Mouse (Mus musculus) limb, embryonic 15.5 days (tissue): ENCODE measurements around the gene Prkar1a. TPM values are rescaled to one million over a fixed set of nuclear protein-coding genes. Genes with fewer than 3 reads are reported as not detected.

Experiments used
- ATAC-seq: fragments of 200-750 bp; cut with Nextera tagmentation; 2 replicates; pipeline ENCODE4 v1.8.0; 2017; ENCODE audit warnings: low read depth, moderate TSS enrichment; ENCODE audit not compliant: insufficient number of reproducible peaks, low FRiP score, low TSS enrichment
- H3K27ac ChIP-seq: fragments of 300-500 bp; sonication (generic); 2 replicates; pipeline ENCODE4 v1.5.1; 2015; ENCODE audit warnings: moderate library complexity, mild to moderate bottlenecking, inconsistent platforms
- H3K27me3 ChIP-seq: fragments of 300-500 bp; sonication (generic); 2 replicates; pipeline ENCODE4 v1.6.1; 2015; ENCODE audit warnings: inconsistent platforms
- H3K36me3 ChIP-seq: fragments of 300-500 bp; sonication (generic); 2 replicates; pipeline ENCODE4 v1.6.1; 2015; ENCODE audit warnings: inconsistent platforms
- H3K4me1 ChIP-seq: fragments of 300-500 bp; sonication (generic); 2 replicates; pipeline ENCODE4 v1.6.1; 2015; ENCODE audit warnings: inconsistent platforms
- H3K4me2 ChIP-seq: fragments of 300-500 bp; sonication (generic); 2 replicates; pipeline ENCODE4 v1.6.1; 2015; ENCODE audit warnings: mild to moderate bottlenecking, inconsistent platforms
- H3K4me3 ChIP-seq: fragments of 300-500 bp; sonication (generic); 2 replicates; pipeline ENCODE4 v1.5.1; 2015; ENCODE audit warnings: mild to moderate bottlenecking, inconsistent platforms
- H3K9ac ChIP-seq: fragments of 300-500 bp; sonication (generic); 2 replicates; pipeline ENCODE4 v1.6.1; 2015; ENCODE audit warnings: inconsistent platforms
- H3K9me3 ChIP-seq: fragments of 300-500 bp; sonication (generic); 2 replicates; pipeline ENCODE4 v1.6.1; 2016; ENCODE audit warnings: inconsistent platforms
- WGBS: fragments of 180-500 bp; shearing (Covaris S2); methylation state at CpG from one replicate; pipeline ENCODE4 v1.1.7; 2015; 5-methylcytosine and 5-hydroxymethylcytosine counted together
- polyA plus RNA-seq: library from polyadenylated mRNA; unstranded; fragments of >200 nt; fragmentation: Nextera tagmentation; extraction: Ambion mirVana; gene quantifications from 2 replicates; pipeline ENCODE4 v1.2.1, GENCODE M21; 2015

The Prkar1a gene
- polyA plus RNA-seq, 1 experiment from 2014 or later, result 309 TPM

GRCm38 (mm10) chr11:109669149-109669708, 20.0 kb downstream of the Prkar1a start:
- Histone ChIP-seq H3K36me3 (peaks cover 50% of the 10 kb centered on the region), H3K4me1 (peaks cover 13% of the 10 kb centered on the region), H3K27me3 (no peaks in the 10 kb centered on the region), H3K4me2 (no peak overlapping the region), H3K27ac (no peak overlapping the region), H3K9ac (no peak overlapping the region), H3K4me3 (no peak overlapping the region), H3K9me3 (no peaks in the 10 kb centered on the region)
- no peak for ATAC-seq
- WGBS, result 88% methylated on average over 8 of the region's 8 CpGs

GRCm38 (mm10) chr11:109670026-109670916, 21.1 kb downstream of the Prkar1a start:
- peaks cover 41% of the 10 kb centered on the region for H3K36me3 ChIP-seq
- H3K27me3 ChIP-seq, result no peaks in the 10 kb centered on the region
- peak; percentile 26; the same call in 1 of the 2 replicates for ATAC-seq
- 47% methylated on average over 14 of the region's 14 CpGs for WGBS
- no peaks in the 10 kb centered on the region for H3K9me3 ChIP-seq
- no peak overlapping the region for H3K4me2 ChIP-seq
- H3K4me1 ChIP-seq, result peaks cover 13% of the 10 kb centered on the region
- no peak overlapping the region for H3K9ac ChIP-seq
- no peak overlapping the region for H3K4me3 ChIP-seq
- H3K27ac ChIP-seq, result peak overlapping the region; percentile 63; the same call in 1 of the 2 replicates

- Histone ChIP-seq H3K9me3 (no peaks in the 10 kb centered on the region), H3K9ac (no peak overlapping the region), H3K4me2 (no peak overlapping the region), H3K4me3 (no peak overlapping the region), H3K27ac (peak overlapping the region; percentile 66), H3K36me3 (peaks cover 30% of the 10 kb centered on the region), H3K4me1 (peaks cover 13% of the 10 kb centered on the region), H3K27me3 (no peaks in the 10 kb centered on the region)
- no peak for ATAC-seq
- 64% methylated on average over 6 of the region's 6 CpGs for WGBS
Observed at GRCm38 (mm10) chr11:109671136-109672020, 22.2 kb downstream of the Prkar1a start.

GRCm38 (mm10) chr11:109672021-109672324, 22.8 kb downstream of the Prkar1a start:
- Histone ChIP-seq H3K27ac (0 out of 2 replicates have a peak overlapping the region, but pooled peaks have one; percentile 66), H3K9ac (no peak overlapping the region), H3K4me3 (no peak overlapping the region), H3K36me3 (peaks cover 24% of the 10 kb centered on the region), H3K27me3 (no peaks in the 10 kb centered on the region), H3K9me3 (no peaks in the 10 kb centered on the region), H3K4me2 (no peak overlapping the region), H3K4me1 (peaks cover 13% of the 10 kb centered on the region)
- no peak for ATAC-seq
- 84% methylated on average over 5 of the region's 5 CpGs for WGBS

- Histone ChIP-seq H3K4me1 (peaks cover 13% of the 10 kb centered on the region), H3K4me2 (no peak overlapping the region), H3K27me3 (no peaks in the 10 kb centered on the region), H3K36me3 (peaks cover 19% of the 10 kb centered on the region), H3K9ac (no peak overlapping the region), H3K4me3 (no peak overlapping the region), H3K27ac (no peak overlapping the region), H3K9me3 (no peaks in the 10 kb centered on the region)
- 87% methylated on average over 8 of the region's 8 CpGs for WGBS
- ATAC-seq, result no peak
Observed at GRCm38 (mm10) chr11:109672396-109672795, 23.2 kb downstream of the Prkar1a start.

GRCm38 (mm10) chr11:109672881-109673739, 23.9 kb downstream of the Prkar1a start:
- no peak for ATAC-seq
- WGBS, result 62% methylated on average over 21 of the region's 21 CpGs
- H3K27me3 ChIP-seq, result no peaks in the 10 kb centered on the region

GRCm38 (mm10) chr11:109673741-109674140, 24.5 kb downstream of the Prkar1a start:
- WGBS, result 79% methylated on average over 7 of the region's 7 CpGs
- Histone ChIP-seq H3K9ac (no peak overlapping the region), H3K27me3 (no peaks in the 10 kb centered on the region), H3K27ac (no peak overlapping the region), H3K4me2 (no peak overlapping the region), H3K4me3 (no peak overlapping the region), H3K36me3 (peaks cover 9% of the 10 kb centered on the region), H3K4me1 (peaks cover 13% of the 10 kb centered on the region), H3K9me3 (no peaks in the 10 kb centered on the region)
- ATAC-seq, result no peak

More at GRCm38 (mm10) chr11:109672881-109673739, 23.9 kb downstream of the Prkar1a start:
- H3K4me2 ChIP-seq, result no peak overlapping the region
- peaks cover 12% of the 10 kb centered on the region for H3K36me3 ChIP-seq
- no peaks in the 10 kb centered on the region for H3K9me3 ChIP-seq
- no peak overlapping the region for H3K4me3 ChIP-seq
- no peak overlapping the region for H3K27ac ChIP-seq
- no peak overlapping the region for H3K9ac ChIP-seq
- peaks cover 13% of the 10 kb centered on the region for H3K4me1 ChIP-seq

GRCm38 (mm10) chr11:109674542-109674941, 25.3 kb downstream of the Prkar1a start:
- no peak for ATAC-seq
- Histone ChIP-seq H3K9me3 (no peaks in the 10 kb centered on the region), H3K27ac (no peak overlapping the region), H3K4me1 (peaks cover 13% of the 10 kb centered on the region), H3K9ac (no peak overlapping the region), H3K4me2 (no peak overlapping the region), H3K36me3 (peaks cover 9% of the 10 kb centered on the region), H3K4me3 (no peak overlapping the region), H3K27me3 (no peaks in the 10 kb centered on the region)
- WGBS, result 81% methylated on average over 11 of the region's 11 CpGs

- peaks cover 13% of the 10 kb centered on the region for H3K4me1 ChIP-seq
- no peaks in the 10 kb centered on the region for H3K9me3 ChIP-seq
- H3K4me2 ChIP-seq, result no peak overlapping the region
- no peak for ATAC-seq
- 76% methylated on average over 3 of the region's 3 CpGs for WGBS
- no peak overlapping the region for H3K9ac ChIP-seq
- H3K36me3 ChIP-seq, result peaks cover 3% of the 10 kb centered on the region; the same call in 1 of the 2 replicates
- H3K27ac ChIP-seq, result no peak overlapping the region
- no peak overlapping the region for H3K4me3 ChIP-seq
- no peaks in the 10 kb centered on the region for H3K27me3 ChIP-seq
Observed at GRCm38 (mm10) chr11:109675208-109675607, 26.0 kb downstream of the Prkar1a start.

- H3K4me2 ChIP-seq, result no peak overlapping the region
- ATAC-seq, result no peak
- H3K27ac ChIP-seq, result no peak overlapping the region
- no peaks in the 10 kb centered on the region for H3K27me3 ChIP-seq
- H3K4me1 ChIP-seq, result peaks cover 10% of the 10 kb centered on the region
- H3K9ac ChIP-seq, result no peak overlapping the region
- WGBS, result 85% methylated on average over 9 of the region's 9 CpGs
- no peaks in the 10 kb centered on the region for H3K9me3 ChIP-seq
- no peak overlapping the region for H3K4me3 ChIP-seq
- H3K36me3 ChIP-seq, result 0 out of 2 replicates have a peak, but pooled peaks cover 3% of the 10 kb centered on the region
Observed at GRCm38 (mm10) chr11:109675771-109676170, 26.6 kb downstream of the Prkar1a start.
